29 mouse cellular contexts compared by ENCODE assay signal in the genomic region with DNA sequence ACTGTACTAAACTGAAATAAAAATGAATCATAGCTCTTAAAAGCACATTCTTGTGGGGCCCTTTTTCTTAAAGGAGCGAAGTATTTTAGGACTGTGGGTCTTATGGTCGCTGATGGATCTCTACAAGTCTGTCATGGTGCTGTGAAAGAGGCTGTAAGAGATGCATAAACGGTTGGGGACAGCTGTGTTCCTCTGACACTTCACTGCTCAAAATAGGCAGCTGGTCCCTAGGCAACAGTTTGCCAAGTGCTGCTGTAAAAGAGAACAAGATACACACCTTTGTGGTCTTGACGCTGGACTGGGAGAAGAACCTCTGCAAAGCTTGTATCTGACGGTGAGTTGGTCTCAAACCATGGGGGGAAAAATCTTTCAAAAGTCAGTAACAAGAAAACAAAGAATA. TPM values are rescaled to one million over a fixed set of nuclear protein-coding genes. Genes with fewer than 3 reads are reported as not detected.
"Had no signal": no experiment of that assay in that cellular context is flagged by ENCODE, and none has a peak within 500 bp of the region (broad histone marks: within the 10 kb centered on the region; RNA-seq: fewer than 3 reads in every experiment).

No protein-coding gene starts in this region.

- H3K36me3 ChIP-seq: embryonic facial prominence, embryonic 10.5 days; embryonic facial prominence, embryonic 12.5 days; embryonic facial prominence, embryonic 13.5 days; embryonic facial prominence, embryonic 15.5 days; forebrain, embryonic 10.5 days; forebrain, embryonic 12.5 days; forebrain, embryonic 15.5 days had no signal

- H3K27me3 ChIP-seq: forebrain, embryonic 15.5 days had no signal

- DNase-seq: cerebellum, adult 2 months; cerebellum, adult 8-10 months; cerebellum, adult 9-10 months; cerebellum, adult 9-11 months; cerebellum, postnatal 25 days; cerebellum, postnatal 36 days; embryo, embryonic 11 days; forebrain, postnatal 0 days; gastrocnemius, adult 2 months; gastrocnemius, postnatal 10 days; gastrocnemius, postnatal 14 days; gastrocnemius, postnatal 25 days; gastrocnemius, postnatal 36 days; heart, adult 11 months; heart, adult 18-20 months; heart, adult 2 months had no signal

- H3K9me3 ChIP-seq: embryonic facial prominence, embryonic 10.5 days; embryonic facial prominence, embryonic 12.5 days; embryonic facial prominence, embryonic 13.5 days; embryonic facial prominence, embryonic 15.5 days; forebrain, embryonic 10.5 days; forebrain, embryonic 15.5 days had no signal

- H3K27ac ChIP-seq: embryonic facial prominence, embryonic 10.5 days; embryonic facial prominence, embryonic 12.5 days; embryonic facial prominence, embryonic 13.5 days; embryonic facial prominence, embryonic 15.5 days; forebrain, embryonic 10.5 days; forebrain, embryonic 12.5 days; forebrain, embryonic 13.5 days; forebrain, embryonic 15.5 days; gastrocnemius, adult 2 months; heart, adult 2 months had no signal

- H3K4me2 ChIP-seq: embryonic facial prominence, embryonic 12.5 days; embryonic facial prominence, embryonic 13.5 days; embryonic facial prominence, embryonic 15.5 days; forebrain, embryonic 12.5 days; forebrain, embryonic 13.5 days; forebrain, embryonic 15.5 days had no signal

- H3K9ac ChIP-seq: embryonic facial prominence, embryonic 12.5 days; embryonic facial prominence, embryonic 13.5 days; embryonic facial prominence, embryonic 15.5 days; forebrain, embryonic 12.5 days; forebrain, embryonic 13.5 days; forebrain, embryonic 15.5 days; forebrain, postnatal 0 days had no signal

- ATAC-seq: forebrain, embryonic 13.5 days; forebrain, embryonic 14.5 days; forebrain, embryonic 15.5 days; forebrain, embryonic 16.5 days; forebrain, postnatal 0 days had no signal

- H3K4me1 ChIP-seq: embryonic facial prominence, embryonic 10.5 days; embryonic facial prominence, embryonic 12.5 days; embryonic facial prominence, embryonic 13.5 days; embryonic facial prominence, embryonic 15.5 days; forebrain, embryonic 10.5 days; forebrain, embryonic 12.5 days; forebrain, embryonic 13.5 days; forebrain, embryonic 15.5 days had no signal

- H3K4me3 ChIP-seq: embryonic facial prominence, embryonic 10.5 days; embryonic facial prominence, embryonic 12.5 days; embryonic facial prominence, embryonic 13.5 days; embryonic facial prominence, embryonic 15.5 days; erythroblast, embryonic 14.5 days; forebrain, embryonic 10.5 days; forebrain, embryonic 12.5 days; forebrain, embryonic 13.5 days; forebrain, embryonic 15.5 days; gastrocnemius, adult 2 months; heart, adult 2 months had no signal

RNA-seq across cellular contexts. Expression of a gene that starts 10.8 kb away (rescaled TPM):
- total RNA-seq: common myeloid progenitor, adult 5-6 weeks; granulocyte monocyte progenitor cell, adult 5-6 weeks had no signal
- polyA plus RNA-seq: erythroblast, embryonic 14.5 days had no signal
